Mouse (Mus musculus): Measurements from ENCODE around the gene Gm20219. TPM values are rescaled to one million over a fixed set of nuclear protein-coding genes. Genes with fewer than 3 reads are reported as not detected.
A peak's percentile ranks its signal among the peaks of the same experiment; 100 is the strongest.

Gm20219 gene
- polyA plus RNA-seq (2016; fragmentation: Nextera tagmentation; extraction: Ambion mirVana): 0.58 and 1.3 TPM in 2 replicates

DNA sequence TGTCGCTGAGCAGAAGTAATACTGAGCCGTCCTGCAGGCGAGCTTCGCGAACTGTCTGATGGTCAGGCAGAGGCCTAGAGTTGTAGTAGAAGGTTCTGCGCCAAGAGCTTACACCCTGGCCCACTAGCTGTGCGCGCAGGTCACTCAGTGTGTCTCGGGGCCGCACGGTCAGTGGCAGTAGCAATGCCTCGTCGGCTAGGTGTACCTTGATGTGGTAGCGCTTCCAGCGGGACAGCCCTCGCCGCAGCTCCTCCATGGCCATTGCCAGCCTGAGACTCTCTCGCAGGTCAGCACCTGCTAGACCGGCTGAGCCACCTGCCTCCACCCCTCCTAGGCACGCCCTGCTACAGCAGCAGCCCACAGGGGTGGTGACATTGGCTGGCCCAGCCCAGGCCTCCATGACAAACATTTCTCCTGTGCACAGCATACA, at the start of gene Gm20219:
Gene Gm20219 (minus strand): TSS at position 266 of the 430 bp plus-strand sequence.
- H3K4me1 ChIP-seq: no peaks in the 10 kb centered on the region
- no peaks in the 10 kb centered on the region for H3K9me3 ChIP-seq (replicated peaks)
- H3K27ac ChIP-seq: peak within 1 kb of the TSS; percentile 16; the same call in 1 of the 2 replicates
- H3K27me3 ChIP-seq (ENCODE audit: low read depth, poor library complexity, severe bottlenecking): no peaks in the 10 kb centered on the region
- no peaks in the 10 kb centered on the region for H3K36me3 ChIP-seq
- peak within 1 kb of the TSS; percentile 4; the same call in 1 of the 2 replicates for H3K4me3 ChIP-seq
- DNase-seq (ENCODE audit: low spot score): no peak
- 71% methylated on average over 20 of the region's 20 CpGs for WGBS

DNA sequence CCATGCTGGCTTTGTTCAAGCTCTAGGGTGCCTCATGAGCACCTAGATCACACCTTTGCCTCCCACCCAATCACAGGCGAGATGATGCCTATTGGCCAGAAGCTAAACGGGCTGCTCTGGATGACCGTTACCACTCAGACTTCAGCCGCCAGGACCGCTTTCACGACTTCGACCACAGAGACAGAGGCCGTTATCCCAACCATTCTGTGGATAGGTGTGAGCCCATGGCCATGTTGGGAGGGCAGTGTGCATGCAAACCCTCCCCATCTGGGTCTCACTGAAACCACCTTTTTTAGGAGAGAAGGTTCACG, 49.8 kb upstream of the Gm20219 start:
- Histone ChIP-seq H3K9me3 (replicated peaks) (no peaks in the 10 kb centered on the region), H3K27me3 (ENCODE audit: low read depth, poor library complexity, severe bottlenecking) (no peaks in the 10 kb centered on the region), H3K27ac (no peak overlapping the region), H3K36me3 (peaks cover 92% of the 10 kb centered on the region), H3K4me1 (peaks cover 16% of the 10 kb centered on the region), H3K4me3 (no peak overlapping the region; the same call in 1 of the 2 replicates)
- 91% methylated on average over 9 of the region's 9 CpGs for WGBS
- no peak for DNase-seq (ENCODE audit: low spot score)

DNA sequence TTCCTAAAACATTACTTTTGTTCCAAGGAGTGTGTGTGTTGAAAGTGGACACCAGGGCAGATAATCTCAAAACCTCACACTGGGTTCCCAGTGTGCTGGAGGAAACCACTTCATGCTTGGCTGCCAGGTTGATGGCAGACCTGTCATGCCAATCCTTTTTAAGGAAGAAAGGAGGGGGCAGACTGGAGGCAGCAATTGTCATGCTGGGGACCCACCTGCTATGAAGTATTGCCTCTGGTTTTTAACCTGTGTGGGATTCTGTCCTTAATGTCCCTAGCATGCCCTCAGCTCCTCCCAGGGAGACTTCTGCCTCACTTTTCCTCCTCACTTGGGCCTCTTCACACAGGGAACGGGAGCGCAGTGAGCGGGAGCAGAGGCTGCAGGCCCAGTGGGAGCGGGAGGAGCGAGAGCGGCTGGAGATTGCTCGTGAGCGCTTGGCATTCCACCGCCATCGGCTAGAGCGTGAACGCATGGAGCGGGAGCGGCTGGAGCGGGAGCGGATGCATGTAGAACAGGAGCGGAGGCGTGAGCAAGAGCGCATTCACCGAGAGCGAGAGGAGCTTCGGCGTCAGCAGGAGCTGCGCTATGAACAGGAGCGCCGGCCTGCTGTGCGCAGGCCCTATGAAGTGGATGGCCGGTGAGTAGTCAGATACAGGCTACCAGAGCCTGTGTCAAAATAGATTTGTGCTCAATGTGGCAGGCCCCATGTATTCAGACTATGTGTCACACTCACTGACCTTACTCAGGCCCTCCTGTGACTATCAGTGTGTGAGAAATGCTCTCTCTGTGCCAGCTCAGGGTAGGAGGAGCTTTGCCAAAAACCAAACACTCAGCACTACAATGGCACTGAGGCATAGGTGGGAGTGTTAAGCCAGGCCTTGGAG, 49.2 kb upstream of the Gm20219 start:
- Histone ChIP-seq H3K4me1 (peaks cover 10% of the 10 kb centered on the region), H3K27me3 (ENCODE audit: low read depth, poor library complexity, severe bottlenecking) (no peaks in the 10 kb centered on the region), H3K9me3 (replicated peaks) (no peaks in the 10 kb centered on the region), H3K4me3 (no peak overlapping the region), H3K36me3 (peaks cover 94% of the 10 kb centered on the region), H3K27ac (no peak overlapping the region)
- WGBS: 96% methylated on average over 28 of the region's 28 CpGs
- no peak for DNase-seq (ENCODE audit: low spot score)

DNA sequence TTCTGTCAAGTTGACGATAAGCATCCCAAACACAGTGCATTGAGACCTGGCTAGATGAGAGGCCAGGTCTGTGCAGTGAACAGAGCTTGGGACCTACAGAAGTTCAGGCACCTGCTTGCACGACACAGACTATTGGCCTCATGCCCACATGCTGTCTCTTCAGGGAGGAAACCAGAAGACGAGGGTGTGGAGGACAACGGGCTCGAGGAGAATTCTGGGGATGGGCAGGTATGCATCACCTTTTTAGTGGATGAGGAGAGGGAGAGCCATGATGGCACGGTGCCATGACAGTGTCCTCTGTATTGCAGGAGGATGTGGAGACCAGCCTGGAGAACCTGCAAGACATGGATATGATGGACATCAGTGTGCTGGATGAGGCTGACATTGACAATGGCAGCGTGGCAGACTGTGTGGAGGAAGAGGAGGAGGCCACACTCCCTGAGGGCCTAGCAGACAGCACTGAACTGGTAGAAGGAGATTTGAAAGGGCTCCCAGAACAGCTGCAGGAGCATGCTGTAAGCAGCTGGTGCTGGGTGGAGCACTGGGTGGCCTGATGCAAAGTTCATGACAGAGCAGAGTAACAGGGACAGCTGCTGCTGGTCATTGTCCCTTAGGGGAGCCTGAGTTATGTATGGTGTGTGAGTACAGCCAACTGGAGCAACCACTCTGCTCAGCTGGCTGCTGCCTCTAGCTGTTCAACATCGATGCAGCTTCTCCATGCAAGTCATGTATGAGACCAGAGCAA, 39.5 kb upstream of the Gm20219 start:
- no peak for DNase-seq (ENCODE audit: low spot score)
- H3K27ac ChIP-seq: no peak overlapping the region
- H3K4me1 ChIP-seq: no peaks in the 10 kb centered on the region
- WGBS: 95% methylated on average over 8 of the region's 8 CpGs
- no peak overlapping the region for H3K4me3 ChIP-seq
- H3K27me3 ChIP-seq (ENCODE audit: low read depth, poor library complexity, severe bottlenecking): no peaks in the 10 kb centered on the region
- no peaks in the 10 kb centered on the region for H3K9me3 ChIP-seq (replicated peaks)
- peaks cover 97% of the 10 kb centered on the region for H3K36me3 ChIP-seq

DNA sequence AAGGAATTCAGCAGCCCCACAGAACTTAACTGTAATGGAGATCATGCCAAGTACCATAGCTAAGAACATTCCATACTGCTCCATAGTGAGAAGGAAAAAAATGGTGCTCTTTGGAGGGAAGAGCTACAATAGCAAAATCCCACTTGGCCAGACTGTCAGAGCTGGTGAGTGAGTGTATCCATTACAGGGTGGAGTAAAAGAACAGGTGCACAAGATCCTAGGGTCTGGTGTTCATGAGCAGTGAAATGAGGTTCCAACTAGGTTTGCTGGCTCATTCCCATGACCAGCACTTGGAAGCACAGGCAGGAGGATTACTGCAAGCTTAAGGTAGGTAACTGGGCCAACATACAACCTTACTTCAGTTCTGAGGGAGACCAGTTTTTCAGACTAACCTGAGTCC, 38.4 kb upstream of the Gm20219 start:
- no peak overlapping the region for H3K27ac ChIP-seq
- H3K4me1 ChIP-seq: peaks cover 6% of the 10 kb centered on the region; the same call in 1 of the 2 replicates
- no peaks in the 10 kb centered on the region for H3K9me3 ChIP-seq (replicated peaks)
- DNase-seq (ENCODE audit: low spot score): no peak
- H3K4me3 ChIP-seq: no peak overlapping the region
- H3K27me3 ChIP-seq (ENCODE audit: low read depth, poor library complexity, severe bottlenecking): no peaks in the 10 kb centered on the region
- H3K36me3 ChIP-seq: peaks cover 100% of the 10 kb centered on the region

DNA sequence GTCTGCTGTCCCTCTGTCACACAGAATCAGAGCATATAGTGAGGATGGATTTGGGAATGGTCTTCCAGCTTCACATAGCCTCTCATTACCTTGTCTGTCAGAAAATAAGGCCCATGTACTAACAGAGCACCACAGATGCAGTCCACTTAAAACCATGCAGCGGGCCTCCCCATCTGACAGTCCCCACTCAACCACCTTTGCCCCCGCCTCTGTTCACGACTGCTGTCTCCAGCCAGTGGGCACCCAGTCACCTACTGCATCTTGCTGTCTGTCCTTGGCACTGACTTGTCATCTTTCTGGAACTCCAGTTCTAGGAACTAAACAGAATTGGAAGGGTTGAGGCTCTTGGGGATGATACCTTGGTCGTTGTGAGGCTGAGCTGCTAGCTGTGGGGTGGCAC, 34.7 kb upstream of the Gm20219 start:
- peaks cover 22% of the 10 kb centered on the region for H3K4me1 ChIP-seq
- peaks cover 82% of the 10 kb centered on the region for H3K36me3 ChIP-seq
- H3K27ac ChIP-seq: no peak overlapping the region
- no peak for DNase-seq (ENCODE audit: low spot score)
- H3K27me3 ChIP-seq (ENCODE audit: low read depth, poor library complexity, severe bottlenecking): no peaks in the 10 kb centered on the region
- no peak overlapping the region for H3K4me3 ChIP-seq
- WGBS: 96% methylated on average over 4 of the region's 4 CpGs
- no peaks in the 10 kb centered on the region for H3K9me3 ChIP-seq (replicated peaks)

DNA sequence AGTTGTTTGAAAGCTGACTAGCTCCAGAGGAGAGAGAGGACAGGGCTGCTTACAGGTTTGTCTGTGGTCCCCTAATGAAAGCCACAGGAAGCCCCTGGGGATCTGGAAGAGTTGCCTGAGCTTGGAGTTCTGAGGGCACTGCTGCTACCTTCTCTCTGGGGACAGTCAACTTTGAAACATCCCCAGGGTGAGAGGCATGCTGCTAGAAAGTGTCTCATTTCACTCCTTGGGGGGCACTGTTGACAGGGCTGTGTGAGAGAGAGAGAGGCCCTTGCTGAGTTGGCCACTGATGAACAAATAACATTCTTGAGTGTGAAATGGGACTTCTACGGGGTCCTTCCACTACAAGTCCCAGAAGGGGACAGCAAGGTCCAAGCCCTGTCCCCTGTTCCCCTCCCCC, 33.6 kb upstream of the Gm20219 start:
- Histone ChIP-seq H3K27me3 (ENCODE audit: low read depth, poor library complexity, severe bottlenecking) (no peaks in the 10 kb centered on the region), H3K4me1 (peaks cover 31% of the 10 kb centered on the region), H3K4me3 (no peak overlapping the region), H3K36me3 (peaks cover 74% of the 10 kb centered on the region), H3K9me3 (replicated peaks) (no peaks in the 10 kb centered on the region), H3K27ac (no peak overlapping the region)
- WGBS: 90% methylated on average over 1 of the region's 1 CpGs
- no peak for DNase-seq (ENCODE audit: low spot score)

DNA sequence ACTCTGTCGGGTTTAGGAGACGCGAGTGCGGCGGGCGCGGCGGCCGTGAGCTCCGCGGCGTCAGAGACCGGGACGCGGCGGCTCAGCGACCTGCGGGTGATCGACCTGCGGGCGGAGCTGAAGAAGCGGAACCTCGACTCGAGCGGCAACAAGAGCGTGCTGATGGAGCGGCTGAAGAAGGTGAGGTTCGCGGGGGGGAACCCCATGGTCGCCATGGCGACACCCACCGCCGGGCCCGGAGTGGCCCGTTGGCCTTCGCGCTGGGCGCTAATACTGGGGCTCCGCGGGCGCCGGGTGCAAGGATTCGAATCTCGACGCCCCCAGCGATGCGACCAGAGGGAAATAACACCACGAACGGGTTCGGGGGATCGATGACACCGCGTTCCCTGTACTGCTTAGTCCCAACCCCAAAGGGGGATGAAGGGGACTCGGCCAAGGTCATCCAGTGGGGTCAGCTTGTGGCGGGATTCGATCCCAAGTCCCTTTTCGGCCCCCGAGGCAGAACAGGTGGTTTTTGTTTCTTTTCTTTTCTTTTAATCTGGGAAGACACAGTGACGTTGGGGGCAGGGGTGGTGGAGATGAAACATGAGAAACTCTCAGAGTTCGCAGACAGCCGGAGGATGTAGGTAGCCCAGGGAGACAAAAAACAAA, 31.1 kb upstream of the Gm20219 start:
- peaks cover 74% of the 10 kb centered on the region for H3K36me3 ChIP-seq
- peak; percentile 71 for DNase-seq (ENCODE audit: low spot score)
- H3K27ac ChIP-seq: peak overlapping the region; percentile 96
- peaks cover 45% of the 10 kb centered on the region for H3K4me1 ChIP-seq
- peak overlapping the region; percentile 94 for H3K4me3 ChIP-seq
- WGBS: under 1% methylated on average over 61 of the region's 61 CpGs
- no peaks in the 10 kb centered on the region for H3K27me3 ChIP-seq (ENCODE audit: low read depth, poor library complexity, severe bottlenecking)
- H3K9me3 ChIP-seq (replicated peaks): no peaks in the 10 kb centered on the region

DNA sequence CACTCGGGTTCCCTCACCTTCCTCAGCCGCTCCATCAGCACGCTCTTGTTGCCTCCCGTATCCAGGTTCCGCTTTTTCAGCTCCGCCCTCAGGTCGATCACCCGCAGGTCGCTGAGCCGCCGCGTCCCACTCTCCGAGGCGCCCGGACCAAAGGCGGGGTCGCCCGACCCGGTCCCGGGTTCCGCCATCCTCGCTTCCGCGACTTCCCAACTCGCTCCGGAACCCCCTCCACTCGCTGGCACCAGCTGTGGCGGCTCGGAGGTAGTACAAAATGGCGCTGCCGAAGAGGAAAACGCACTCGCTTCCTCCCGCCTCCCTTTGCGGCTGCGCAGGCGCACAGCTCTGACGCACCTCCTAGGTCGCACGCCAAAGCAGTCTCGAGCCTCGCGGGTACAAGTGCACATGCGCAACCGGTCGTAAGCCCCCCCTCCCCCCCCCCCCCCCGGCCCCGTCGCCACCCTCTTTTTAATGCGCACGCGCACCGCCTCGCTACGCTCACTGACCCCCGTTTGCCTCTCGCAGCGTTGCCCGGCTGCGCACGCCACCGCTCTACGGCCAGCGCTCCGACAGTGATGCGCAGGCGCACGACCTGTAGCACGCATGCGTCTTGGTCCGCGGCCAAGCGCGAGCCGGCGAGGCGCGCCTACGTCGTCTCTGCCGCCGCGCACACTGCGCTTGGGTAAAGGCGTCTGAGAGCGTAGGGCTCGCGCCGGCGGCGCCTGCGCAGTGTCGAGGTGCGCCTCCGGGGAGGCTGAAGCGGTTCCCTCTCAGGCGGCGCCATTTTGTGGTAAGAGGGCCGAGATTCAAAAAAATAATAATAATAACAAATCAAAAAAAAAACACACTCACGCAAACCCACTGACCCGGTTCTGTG, 30.3 kb upstream of the Gm20219 start, which contains the start of the genes Safb2 and Safb:
Gene Safb2 (minus strand): TSS at position 329 of the 874 bp plus-strand sequence.
Gene Safb (plus strand): TSS at position 569 of the 874 bp plus-strand sequence.
- H3K27ac ChIP-seq: peak within 1 kb of the TSS; percentile 96
- peaks cover 74% of the 10 kb centered on the region for H3K36me3 ChIP-seq
- H3K4me3 ChIP-seq: peak within 1 kb of the TSS; percentile 94
- peaks cover 45% of the 10 kb centered on the region for H3K4me1 ChIP-seq
- H3K9me3 ChIP-seq (replicated peaks): no peaks in the 10 kb centered on the region
- under 1% methylated on average over 99 of the region's 101 CpGs for WGBS
- no peaks in the 10 kb centered on the region for H3K27me3 ChIP-seq (ENCODE audit: low read depth, poor library complexity, severe bottlenecking)
- peak; percentile 99 for DNase-seq (ENCODE audit: low spot score)

DNA sequence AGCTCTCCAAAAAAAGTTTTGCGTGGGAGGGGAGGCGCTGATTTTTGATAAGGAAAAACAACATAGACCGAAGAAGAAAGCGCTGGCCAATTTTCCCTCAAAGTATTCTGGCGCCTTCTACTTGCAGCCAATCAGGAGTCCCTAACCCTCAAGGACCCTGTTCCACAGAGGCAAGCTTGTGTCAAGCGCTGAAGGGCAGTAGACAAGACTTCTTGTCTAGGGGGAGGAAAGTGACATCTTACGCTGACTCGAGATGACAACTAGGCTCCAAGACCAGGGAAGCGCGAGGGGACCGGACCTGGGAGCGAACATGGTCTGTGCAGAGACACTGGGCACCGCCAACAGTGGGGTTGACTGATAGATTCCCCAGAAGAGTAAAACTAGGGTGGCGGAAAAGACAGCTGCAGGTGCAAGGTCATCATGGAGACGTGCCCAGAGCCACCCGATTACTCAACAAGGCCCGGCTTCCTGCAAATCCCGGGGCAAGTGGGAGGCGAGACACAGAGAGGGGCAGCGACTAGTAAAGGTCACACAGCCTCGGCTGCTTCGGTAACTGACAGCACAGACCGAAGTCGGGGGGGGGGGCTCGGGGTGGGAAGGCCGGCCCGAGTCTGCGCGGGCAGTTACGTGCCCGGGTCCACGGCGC, 29.5 kb upstream of the Gm20219 start:
- H3K27ac ChIP-seq: peak overlapping the region; percentile 96
- DNase-seq (ENCODE audit: low spot score): no peak
- H3K27me3 ChIP-seq (ENCODE audit: low read depth, poor library complexity, severe bottlenecking): no peaks in the 10 kb centered on the region
- 5% methylated on average over 33 of the region's 33 CpGs for WGBS
- peaks cover 74% of the 10 kb centered on the region for H3K36me3 ChIP-seq
- peaks cover 45% of the 10 kb centered on the region for H3K4me1 ChIP-seq
- peak overlapping the region; percentile 94 for H3K4me3 ChIP-seq
- H3K9me3 ChIP-seq (replicated peaks): no peaks in the 10 kb centered on the region

DNA sequence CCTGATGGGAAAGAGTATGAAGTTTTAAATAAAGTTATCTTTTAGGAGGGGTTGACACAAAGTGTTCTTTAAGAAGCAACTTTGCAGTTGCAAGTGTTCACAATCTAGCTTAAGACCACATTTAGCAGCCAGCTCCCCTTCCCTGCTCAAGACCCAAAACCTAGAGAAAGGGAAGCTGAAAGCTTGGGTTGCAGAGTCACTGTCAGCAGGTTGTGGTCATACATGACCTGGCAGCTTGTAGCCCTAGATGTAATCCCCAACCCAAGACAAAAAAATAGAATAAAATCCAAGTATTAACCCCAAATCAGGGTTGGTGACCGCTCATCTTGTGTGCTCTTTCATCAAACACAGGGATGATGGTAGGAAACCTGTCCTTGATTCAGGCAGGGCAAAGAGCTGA, 28.9 kb upstream of the Gm20219 start:
- peaks cover 74% of the 10 kb centered on the region for H3K36me3 ChIP-seq
- DNase-seq (ENCODE audit: low spot score): no peak
- H3K4me3 ChIP-seq: peak overlapping the region; percentile 94
- H3K9me3 ChIP-seq (replicated peaks): no peaks in the 10 kb centered on the region
- H3K4me1 ChIP-seq: peaks cover 44% of the 10 kb centered on the region
- WGBS: 77% methylated on average over 1 of the region's 1 CpGs
- peak overlapping the region; percentile 96 for H3K27ac ChIP-seq
- no peaks in the 10 kb centered on the region for H3K27me3 ChIP-seq (ENCODE audit: low read depth, poor library complexity, severe bottlenecking)

Measured in limb, embryonic 10.5 days (tissue).